Mouse (Mus musculus) forebrain, embryonic 12.5 days (tissue): Measurements from ENCODE around the gene Tmeff1. TPM values are rescaled to one million over a fixed set of nuclear protein-coding genes. Genes with fewer than 3 reads are reported as not detected.

Experiments used
- ATAC-seq: fragments of 200-750 bp; cut with Nextera tagmentation; 2 replicates; pipeline ENCODE4 v1.8.0; 2017; ENCODE audit warnings: moderate TSS enrichment; ENCODE audit not compliant: low FRiP score
- H3K27ac ChIP-seq: fragments of 300-500 bp; sonication (generic); 2 replicates; pipeline ENCODE4 v1.5.1; 2016; ENCODE audit warnings: mild to moderate bottlenecking
- H3K27me3 ChIP-seq: fragments of 300-500 bp; sonication (generic); 2 replicates; pipeline ENCODE4 v1.6.1; 2016; ENCODE audit warnings: mild to moderate bottlenecking
- H3K36me3 ChIP-seq: fragments of 300-500 bp; sonication (generic); replicated peaks from 2 replicates; pipeline ENCODE4 v1.6.1; 2016; ENCODE audit warnings: mild to moderate bottlenecking
- H3K4me1 ChIP-seq: fragments of 300-500 bp; sonication (generic); 2 replicates; pipeline ENCODE4 v1.6.1; 2016
- H3K4me2 ChIP-seq: fragments of 300-500 bp; sonication (generic); 2 replicates; pipeline ENCODE4 v1.6.1; 2016; ENCODE audit warnings: mild to moderate bottlenecking, moderate library complexity
- H3K4me3 ChIP-seq: fragments of 300-500 bp; sonication (generic); replicated peaks from 2 replicates; pipeline ENCODE4 v1.5.1; 2016; ENCODE audit warnings: mild to moderate bottlenecking
- H3K9ac ChIP-seq: fragments of 300-500 bp; sonication (generic); 2 replicates; pipeline ENCODE4 v1.6.1; 2016; ENCODE audit warnings: mild to moderate bottlenecking
- H3K9me3 ChIP-seq: fragments of 300-500 bp; sonication (generic); 2 replicates; pipeline ENCODE4 v1.6.1; 2016
- WGBS: fragments of 180-500 bp; shearing (Covaris S2); methylation state at CpG from one replicate; pipeline ENCODE4 v1.1.7; 2016; 5-methylcytosine and 5-hydroxymethylcytosine counted together
- polyA plus RNA-seq: library from polyadenylated mRNA; unstranded; fragments of >200 nt; fragmentation: Nextera tagmentation; extraction: Ambion mirVana; gene quantifications from 2 replicates; pipeline ENCODE4 v1.2.1, GENCODE M21; 2016

Gene Tmeff1
- 165 and 166 TPM in 2 replicates for polyA plus RNA-seq

DNA sequence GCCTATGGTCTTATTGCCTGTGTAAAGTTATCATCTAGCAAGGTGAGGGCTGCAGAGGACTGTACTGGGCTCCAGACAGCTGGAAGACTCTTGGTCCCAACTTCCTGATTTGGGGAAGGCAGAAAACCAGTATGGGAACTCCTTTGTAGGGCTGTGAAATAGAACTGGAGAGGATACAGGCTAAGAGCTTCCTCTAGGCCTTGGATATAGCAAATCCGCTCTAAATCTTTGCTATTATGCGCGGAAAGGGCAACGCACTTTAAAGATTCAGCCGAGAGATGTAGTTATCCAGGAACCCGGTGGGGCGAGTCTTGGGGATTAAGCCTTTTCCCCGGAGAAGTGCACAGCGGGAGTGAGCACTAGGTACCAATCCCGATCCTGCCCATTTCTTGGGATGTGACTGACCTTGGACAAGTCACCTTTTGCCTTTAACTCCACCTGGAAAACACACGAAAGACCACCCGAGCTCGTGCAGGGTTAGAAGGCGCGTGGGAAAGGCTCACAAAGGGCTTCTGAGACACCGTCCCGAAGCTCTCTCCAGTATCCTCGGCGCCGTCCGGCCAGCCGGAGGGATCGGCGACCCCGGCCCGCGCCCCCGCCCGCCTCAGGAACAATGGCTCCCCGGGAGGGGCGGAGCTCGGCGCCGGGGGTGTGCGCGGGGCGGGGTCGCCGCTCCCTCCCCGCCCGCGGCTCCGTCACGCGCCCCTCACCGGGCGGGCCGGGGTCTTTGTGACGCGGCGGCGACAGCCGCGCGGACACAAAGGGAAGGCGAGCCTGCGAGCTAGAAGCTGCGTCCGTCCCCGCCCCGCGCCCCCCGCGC is at the start of gene Tmeff1:
Tmeff1 (plus strand) TSS at position 754 of the 820 bp plus-strand sequence.
- Histone ChIP-seq H3K4me1 (peaks cover 39% of the 10 kb centered on the region), H3K27ac (peak within 1 kb of the TSS; percentile 99), H3K9me3 (no peaks in the 10 kb centered on the region), H3K4me3 (peak within 1 kb of the TSS; percentile 96), H3K9ac (peak within 1 kb of the TSS; percentile 99), H3K36me3 (0 out of 2 replicates have a peak, but pooled peaks cover 2% of the 10 kb centered on the region), H3K27me3 (no peaks in the 10 kb centered on the region), H3K4me2 (peak within 1 kb of the TSS; percentile 88)
- 1% methylated on average over 54 of the region's 64 CpGs for WGBS
- ATAC-seq, result peak; percentile 85

DNA sequence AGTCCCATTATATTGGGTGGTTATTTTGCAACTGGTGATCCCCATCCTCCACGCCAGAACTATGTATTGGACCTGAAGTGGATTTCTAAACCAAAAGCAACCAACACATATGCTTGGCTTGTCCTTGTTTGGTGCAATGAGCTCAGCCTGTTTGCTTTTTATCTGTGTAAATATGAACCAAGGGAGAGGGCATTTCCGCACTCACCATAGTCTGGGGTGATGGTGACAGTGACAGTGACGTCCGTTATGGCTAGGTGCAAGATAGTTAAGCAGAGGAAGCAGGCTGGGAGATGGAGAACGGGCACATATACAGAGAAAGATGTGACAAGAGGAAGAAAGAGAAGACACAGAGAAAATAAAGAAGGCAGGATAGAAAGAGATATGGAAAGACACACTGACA is 48.7 kb upstream of the Tmeff1 start:
- Histone ChIP-seq H3K9ac (no peak overlapping the region), H3K36me3 (no peaks in the 10 kb centered on the region), H3K27ac (no peak overlapping the region), H3K27me3 (no peaks in the 10 kb centered on the region), H3K4me1 (peaks cover 17% of the 10 kb centered on the region), H3K4me2 (no peak overlapping the region), H3K4me3 (no peak overlapping the region), H3K9me3 (no peaks in the 10 kb centered on the region)
- 86% methylated on average over 5 of the region's 5 CpGs for WGBS
- no peak for ATAC-seq

DNA sequence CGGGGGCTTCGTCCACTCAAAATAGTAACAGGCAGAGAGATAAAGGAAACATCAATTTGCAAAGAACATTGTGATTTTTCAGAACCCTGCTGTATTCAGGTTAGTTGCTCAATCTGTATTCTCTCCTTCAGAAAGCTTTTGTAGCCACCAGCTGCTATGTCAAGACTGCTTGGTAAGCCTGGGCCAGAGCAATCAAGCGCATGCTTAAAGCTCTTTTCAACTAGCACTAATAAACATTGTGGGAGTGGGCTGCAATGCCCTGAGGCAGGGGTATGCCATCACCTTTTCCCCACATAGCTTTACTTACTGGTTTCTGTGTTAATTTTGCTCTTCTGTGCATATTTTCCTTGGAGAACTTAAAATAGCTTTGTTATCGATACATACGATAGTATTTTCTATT is 48.0 kb upstream of the Tmeff1 start:
- Histone ChIP-seq H3K4me3 (no peak overlapping the region), H3K4me1 (peaks cover 25% of the 10 kb centered on the region), H3K27me3 (no peaks in the 10 kb centered on the region), H3K4me2 (no peak overlapping the region), H3K9me3 (no peaks in the 10 kb centered on the region), H3K9ac (no peak overlapping the region), H3K27ac (0 out of 2 replicates have a peak overlapping the region, but pooled peaks have one; percentile 56), H3K36me3 (no peaks in the 10 kb centered on the region)
- 59% methylated on average over 5 of the region's 5 CpGs for WGBS
- ATAC-seq, result no peak

DNA sequence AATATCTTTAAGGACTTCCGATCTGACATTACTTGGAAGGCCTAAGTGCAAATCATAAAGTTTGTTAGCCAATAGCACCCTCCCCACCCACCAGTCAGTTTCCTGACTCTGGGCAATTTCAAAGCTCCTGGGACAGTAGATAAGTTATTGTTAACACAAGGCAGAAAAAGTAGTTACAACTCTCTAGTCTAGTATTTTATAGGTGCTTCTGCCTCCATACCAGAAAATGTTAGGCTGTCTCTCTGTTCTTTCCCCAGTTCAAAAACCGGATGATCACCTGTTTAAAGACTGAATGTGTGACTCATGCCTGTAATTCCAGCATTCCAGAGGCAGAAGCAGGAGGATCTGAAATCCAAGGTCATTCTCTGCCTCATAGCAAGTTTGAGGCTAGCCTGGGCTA is 46.4 kb upstream of the Tmeff1 start:
- Histone ChIP-seq H3K27ac (no peak overlapping the region), H3K36me3 (no peaks in the 10 kb centered on the region), H3K4me2 (no peak overlapping the region), H3K27me3 (no peaks in the 10 kb centered on the region), H3K9ac (no peak overlapping the region), H3K9me3 (no peaks in the 10 kb centered on the region), H3K4me3 (no peak overlapping the region), H3K4me1 (peaks cover 40% of the 10 kb centered on the region)
- no peak for ATAC-seq
- WGBS, result 92% methylated on average over 2 of the region's 2 CpGs

DNA sequence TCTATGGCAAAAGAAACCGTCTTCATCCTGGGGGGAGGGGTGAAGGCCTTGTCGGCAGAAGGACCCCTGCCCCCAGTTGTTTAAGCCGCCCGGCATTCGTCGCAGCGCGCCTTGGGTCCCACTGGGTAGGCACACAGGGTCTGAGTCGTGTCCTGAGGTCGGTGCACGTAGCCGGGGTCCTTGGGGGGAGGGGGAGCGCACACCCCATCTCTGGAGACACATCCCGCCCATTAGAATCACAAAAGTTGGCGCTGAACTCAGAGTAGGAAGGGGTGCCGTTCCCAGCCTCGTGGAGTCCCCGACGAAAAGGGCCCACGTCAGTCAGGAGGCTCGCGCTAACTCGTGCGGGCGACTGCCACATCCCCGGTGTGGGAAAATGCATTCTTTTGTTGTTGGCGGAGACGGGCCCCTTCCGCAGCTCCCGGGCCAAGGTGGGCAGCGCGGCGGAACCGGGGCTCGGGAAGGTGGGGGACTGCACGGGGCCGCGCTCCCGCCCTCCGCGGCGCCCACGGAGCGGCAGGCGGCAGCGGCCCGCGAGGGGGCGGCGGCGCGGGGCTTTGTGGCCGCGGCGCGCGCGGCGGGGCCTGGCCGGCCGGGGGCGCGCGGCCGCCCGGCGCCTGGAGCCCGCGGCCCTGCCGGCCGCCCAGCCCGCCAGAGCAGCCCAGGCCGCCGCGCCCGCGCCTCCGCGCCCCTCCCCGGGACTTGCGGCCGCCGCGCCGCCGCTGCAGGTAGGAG is 45.0 kb upstream of the Tmeff1 start, which contains the start of gene Msantd3:
Msantd3 (plus strand) TSS at position 95 of the 735 bp plus-strand sequence.
- no peaks in the 10 kb centered on the region for H3K27me3 ChIP-seq
- H3K4me2 ChIP-seq, result peak within 1 kb of the TSS; percentile 77
- peak within 1 kb of the TSS; percentile 88 for H3K4me3 ChIP-seq
- H3K27ac ChIP-seq, result peak within 1 kb of the TSS; percentile 94
- under 1% methylated on average over 60 of the region's 86 CpGs for WGBS
- no peaks in the 10 kb centered on the region for H3K9me3 ChIP-seq
- ATAC-seq, result peak; percentile 82
- no peaks in the 10 kb centered on the region for H3K36me3 ChIP-seq
- H3K9ac ChIP-seq, result peak within 1 kb of the TSS; percentile 98
- peaks cover 54% of the 10 kb centered on the region for H3K4me1 ChIP-seq

DNA sequence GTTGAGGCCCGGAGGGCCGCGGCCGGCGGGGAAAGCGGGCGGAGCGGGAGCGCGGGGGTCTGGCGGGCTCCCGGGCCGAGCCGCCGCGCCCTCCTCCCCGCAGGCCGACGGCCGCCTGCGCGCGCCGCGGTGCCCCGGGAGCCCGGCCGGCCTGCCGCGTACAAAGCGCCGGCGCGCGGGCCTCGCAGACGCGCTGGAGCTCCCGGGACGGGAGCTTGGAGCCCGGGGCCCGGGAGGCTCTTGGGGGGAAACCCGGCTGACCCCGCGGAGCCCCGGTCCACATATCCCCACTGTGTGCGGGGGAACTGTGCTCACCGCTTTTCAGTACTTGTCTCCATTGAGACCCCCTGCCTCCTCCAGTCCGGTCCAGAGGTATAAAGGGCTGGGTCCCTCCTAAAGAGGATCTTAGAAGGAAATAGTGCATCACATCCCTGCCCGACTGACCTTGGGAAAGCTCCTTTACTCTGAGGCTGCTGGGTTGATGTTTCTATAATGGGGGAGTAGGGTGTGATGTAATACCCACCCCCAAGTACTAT is 44.3 kb upstream of the Tmeff1 start:
- Histone ChIP-seq H3K9ac (peak overlapping the region; percentile 98), H3K9me3 (no peaks in the 10 kb centered on the region), H3K4me2 (peak overlapping the region; percentile 77), H3K27me3 (no peaks in the 10 kb centered on the region), H3K36me3 (no peaks in the 10 kb centered on the region), H3K4me3 (peak overlapping the region; percentile 88), H3K27ac (peak overlapping the region; percentile 94), H3K4me1 (peaks cover 60% of the 10 kb centered on the region)
- WGBS, result under 1% methylated on average over 28 of the region's 50 CpGs
- peak; percentile 67 for ATAC-seq

DNA sequence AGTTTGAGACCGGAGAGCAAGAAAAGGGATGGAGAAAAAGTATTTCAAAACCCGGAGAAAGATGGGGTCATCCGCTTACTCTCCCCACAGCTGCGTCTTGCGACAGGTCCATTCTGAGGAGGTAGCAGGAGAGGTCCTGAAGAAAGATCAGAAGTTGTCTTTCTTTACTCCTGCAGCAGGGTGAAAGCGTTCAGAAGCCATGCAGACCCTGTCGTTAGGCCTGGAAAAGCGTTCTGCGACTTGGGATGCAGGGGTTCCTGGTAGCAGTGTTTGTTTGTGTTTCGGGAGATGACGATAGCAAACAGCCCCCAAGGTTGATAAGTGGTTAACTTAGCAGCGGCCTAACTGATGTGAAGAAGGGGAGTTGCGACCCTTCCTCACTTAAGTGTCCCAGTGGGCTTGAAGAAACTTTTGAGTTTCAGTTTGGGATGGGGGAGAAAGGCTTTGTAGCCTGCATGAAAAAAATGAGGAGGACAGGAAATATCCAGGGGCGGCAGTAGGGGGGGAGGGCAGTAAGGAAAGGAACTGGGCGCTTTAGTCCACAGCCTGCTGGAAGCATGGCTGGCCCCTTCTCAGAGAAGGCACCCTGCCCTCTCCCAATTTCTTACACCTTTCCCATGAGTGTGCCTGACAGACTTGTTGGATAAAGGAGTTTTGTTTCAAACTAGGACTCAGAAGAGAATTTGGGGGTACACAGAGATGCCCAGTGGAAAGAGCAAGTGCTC is 43.3 kb upstream of the Tmeff1 start:
- 3% methylated on average over 15 of the region's 15 CpGs for WGBS
- Histone ChIP-seq H3K9me3 (no peaks in the 10 kb centered on the region), H3K27me3 (no peaks in the 10 kb centered on the region), H3K4me3 (peak overlapping the region; percentile 88), H3K36me3 (no peaks in the 10 kb centered on the region), H3K27ac (no peak overlapping the region; the same call in 1 of the 2 replicates), H3K4me1 (peaks cover 66% of the 10 kb centered on the region), H3K4me2 (peak overlapping the region; percentile 77), H3K9ac (peak overlapping the region; percentile 98)
- no peak for ATAC-seq

DNA sequence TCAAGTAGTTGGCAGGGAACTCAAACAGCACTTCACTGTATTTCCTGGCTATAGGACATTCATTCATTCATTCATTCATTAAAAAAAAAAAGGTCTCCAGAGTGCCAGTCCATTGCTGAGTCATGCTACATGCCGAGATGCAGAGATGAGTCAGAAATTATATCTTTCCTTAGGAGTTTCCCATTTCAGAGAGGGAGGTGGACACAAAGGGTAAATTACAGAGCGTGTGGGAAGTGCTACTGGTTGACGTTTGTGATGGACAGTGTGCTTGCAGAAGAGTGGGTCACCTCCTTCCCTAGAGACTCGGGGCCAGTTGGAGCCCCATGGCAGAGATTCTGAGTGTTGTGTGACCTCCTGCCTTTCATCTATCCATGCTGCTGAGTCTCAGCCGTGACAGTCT is 42.6 kb upstream of the Tmeff1 start:
- Histone ChIP-seq H3K4me3 (peak overlapping the region; percentile 88; the same call in 1 of the 2 replicates), H3K4me2 (peak overlapping the region; percentile 77), H3K27me3 (no peaks in the 10 kb centered on the region), H3K36me3 (no peaks in the 10 kb centered on the region), H3K27ac (no peak overlapping the region), H3K9ac (peak overlapping the region; percentile 98), H3K9me3 (no peaks in the 10 kb centered on the region), H3K4me1 (peaks cover 68% of the 10 kb centered on the region)
- 41% methylated on average over 5 of the region's 5 CpGs for WGBS
- ATAC-seq, result no peak

DNA sequence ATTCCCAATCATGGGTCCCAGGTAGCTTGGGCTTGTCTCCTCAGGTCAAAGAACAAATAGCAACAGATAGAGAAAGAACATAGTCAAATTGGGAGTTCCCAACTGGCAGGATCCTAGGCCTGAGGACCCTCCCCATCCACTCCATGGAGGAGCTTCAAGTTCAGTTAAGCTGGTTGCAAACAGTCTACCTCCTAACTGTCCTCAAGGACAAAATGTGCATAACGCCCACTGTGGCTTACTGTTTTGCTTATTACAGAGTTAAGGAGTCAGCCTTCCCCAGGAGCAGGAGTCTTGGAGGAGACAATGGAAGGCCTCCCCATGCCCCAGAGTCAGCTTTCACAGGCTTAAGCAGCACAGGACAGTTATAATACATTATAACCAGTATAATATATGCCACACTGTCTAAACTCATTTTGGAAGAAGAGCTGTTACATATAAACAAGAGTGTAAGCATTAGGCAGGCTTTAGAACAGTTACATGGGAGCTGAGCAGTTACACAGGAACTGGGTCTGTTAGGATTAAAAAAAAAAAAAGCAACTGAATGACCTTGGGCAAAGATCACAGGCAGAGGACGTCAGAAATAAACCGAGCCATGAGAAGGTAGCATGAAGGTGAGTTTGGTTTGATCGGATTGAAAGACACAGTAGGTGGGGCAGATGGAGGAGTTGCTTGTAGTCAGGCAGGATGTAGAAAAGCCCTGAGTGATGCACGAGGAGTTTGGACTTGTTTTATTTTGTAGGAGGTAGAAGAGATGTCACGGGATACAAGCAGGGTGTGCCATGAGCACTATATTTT is 41.7 kb upstream of the Tmeff1 start:
- Histone ChIP-seq H3K4me2 (0 out of 2 replicates have a peak overlapping the region, but pooled peaks have one; percentile 77), H3K27ac (no peak overlapping the region), H3K9me3 (no peaks in the 10 kb centered on the region), H3K9ac (no peak overlapping the region), H3K27me3 (no peaks in the 10 kb centered on the region), H3K4me3 (no peak overlapping the region), H3K36me3 (no peaks in the 10 kb centered on the region), H3K4me1 (peaks cover 77% of the 10 kb centered on the region)
- 65% methylated on average over 6 of the region's 6 CpGs for WGBS
- ATAC-seq, result no peak

DNA sequence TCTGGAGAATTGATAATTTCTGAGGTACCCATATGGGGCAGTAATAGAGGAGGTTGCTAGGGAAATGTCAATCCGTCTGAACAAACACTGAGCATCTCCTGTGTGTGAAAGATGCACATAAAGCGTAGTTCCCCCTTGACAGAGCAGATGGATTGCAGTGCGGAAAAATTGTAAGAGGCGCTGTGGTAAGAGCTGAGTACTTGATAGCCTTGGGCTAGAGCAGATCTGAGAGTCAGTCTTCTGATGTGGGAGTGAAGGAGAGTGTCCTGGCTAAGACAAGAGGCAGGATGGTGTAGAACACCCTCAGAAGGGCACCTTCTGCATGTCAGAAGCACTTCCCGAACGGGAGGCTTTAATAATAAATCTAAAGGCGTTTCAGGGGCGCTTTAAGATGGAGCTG is 40.8 kb upstream of the Tmeff1 start:
- H3K36me3 ChIP-seq, result no peaks in the 10 kb centered on the region
- H3K9me3 ChIP-seq, result no peaks in the 10 kb centered on the region
- 0 out of 2 replicates have a peak overlapping the region, but pooled peaks have one; percentile 0 for H3K9ac ChIP-seq
- 79% methylated on average over 8 of the region's 8 CpGs for WGBS
- H3K4me3 ChIP-seq, result no peak overlapping the region
- ATAC-seq, result no peak
- H3K4me1 ChIP-seq, result peaks cover 85% of the 10 kb centered on the region
- no peak overlapping the region for H3K4me2 ChIP-seq
- no peak overlapping the region for H3K27ac ChIP-seq
- H3K27me3 ChIP-seq, result no peaks in the 10 kb centered on the region

DNA sequence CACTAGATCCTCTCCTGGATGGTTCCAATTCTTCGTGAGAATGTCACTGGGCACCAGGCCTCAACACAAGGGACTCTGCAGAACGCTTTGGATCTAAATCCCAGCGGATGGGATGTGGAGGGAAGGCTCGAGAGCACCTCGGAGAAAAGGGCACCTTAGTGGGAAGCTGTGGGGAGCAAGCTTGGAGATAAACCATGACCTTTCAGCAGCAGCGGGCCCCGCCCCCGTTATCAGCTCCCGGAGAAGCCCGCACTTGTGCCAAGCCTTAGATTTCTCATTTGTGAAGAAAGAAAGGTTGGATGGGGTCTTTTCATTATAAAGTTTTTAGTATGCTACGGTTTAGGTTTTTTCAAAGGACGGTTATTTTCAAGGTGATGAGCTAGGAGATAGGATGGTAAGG is 39.0 kb upstream of the Tmeff1 start:
- peak overlapping the region; percentile 87; the same call in 1 of the 2 replicates for H3K27ac ChIP-seq
- no peak overlapping the region for H3K4me3 ChIP-seq
- no peaks in the 10 kb centered on the region for H3K36me3 ChIP-seq
- no peaks in the 10 kb centered on the region for H3K27me3 ChIP-seq
- peak overlapping the region; percentile 31; the same call in 1 of the 2 replicates for H3K4me2 ChIP-seq
- H3K9ac ChIP-seq, result 0 out of 2 replicates have a peak overlapping the region, but pooled peaks have one; percentile 17
- ATAC-seq, result no peak
- H3K4me1 ChIP-seq, result peaks cover 85% of the 10 kb centered on the region
- H3K9me3 ChIP-seq, result no peaks in the 10 kb centered on the region
- 45% methylated on average over 12 of the region's 12 CpGs for WGBS
